15 mouse cellular contexts compared by ENCODE assay signal in the genomic region with DNA sequence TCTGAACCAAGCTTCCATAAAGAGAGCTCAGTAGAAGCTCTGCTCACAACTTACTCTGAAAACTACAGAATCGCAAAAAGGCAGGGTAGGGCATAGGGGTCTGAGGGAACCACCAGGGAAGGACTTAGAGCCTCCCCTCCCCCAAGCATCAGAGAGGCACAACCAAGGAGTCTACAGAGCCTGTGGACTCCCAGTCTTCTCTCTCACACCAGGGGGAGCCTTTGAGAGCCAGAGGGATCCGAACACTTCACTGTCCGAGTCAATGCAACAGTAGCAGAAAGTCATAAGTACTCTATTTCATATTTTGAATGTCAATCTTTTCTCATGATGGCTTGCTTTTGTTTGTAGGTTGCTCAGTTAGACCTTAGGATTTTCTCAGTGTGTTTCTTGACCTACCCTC. TPM values are rescaled to one million over a fixed set of nuclear protein-coding genes. Genes with fewer than 3 reads are reported as not detected.
A peak's percentile ranks its signal among the peaks of the same experiment; 100 is the strongest.
DNase-seq lines count a peak whose midpoint lies in the region; ATAC-seq and TF ChIP-seq lines count a peak whose summit lies in the region.
"Had no signal": no experiment of that assay in that cellular context is flagged by ENCODE, and none has a peak within 500 bp of the region (broad histone marks: within the 10 kb centered on the region; RNA-seq: fewer than 3 reads in every experiment).

No protein-coding gene starts in this region.

- DNase-seq in retina, adult 2 months (ENCODE audit: low read depth, low spot score): peak; percentile 6
- DNase-seq in retina, embryonic 14.5 days (ENCODE audit: low spot score): no peak
- peak; percentile 39 for DNase-seq in ZHBTc4 (ENCODE audit: low read depth, low spot score)
- peak; percentile 10 for DNase-seq in lung, postnatal 36 days
- no peak for DNase-seq in neural tube, embryonic 10.5 days (ENCODE audit: extremely low spot score, low spot score)
- no peak for DNase-seq in layer of hippocampus, adult 18-20 months (ENCODE audit: low spot score in 2 of 2)
- DNase-seq: cerebellum, adult 18-20 months; heart, postnatal 36 days; liver, embryonic 13.5 days; spleen, adult 18-20 months had no signal

- H3K36me3 ChIP-seq in intestine, postnatal 0 days (ENCODE audit: control insufficient read depth, insufficient read depth): no peaks in the 10 kb centered on the region
- H3K36me3 ChIP-seq in intestine, embryonic 15.5 days: no peaks in the 10 kb centered on the region
- H3K36me3 ChIP-seq: G1E; liver, embryonic 13.5 days had no signal

- no peak for ATAC-seq in intestine, postnatal 0 days
- ATAC-seq in intestine, embryonic 15.5 days: no peak
- ATAC-seq: intestine, embryonic 16.5 days had no signal

- no peak overlapping the region for H3K4me3 ChIP-seq in intestine, postnatal 0 days (ENCODE audit: low read depth, low read length)
- no peak overlapping the region for H3K4me3 ChIP-seq in intestine, embryonic 15.5 days (replicated peaks)
- H3K4me3 ChIP-seq: liver, embryonic 13.5 days had no signal

- no peaks in the 10 kb centered on the region for H3K27me3 ChIP-seq in intestine, postnatal 0 days (replicated peaks; ENCODE audit: control insufficient read depth, insufficient read depth, low read length)
- H3K27me3 ChIP-seq in intestine, embryonic 15.5 days (replicated peaks): no peaks in the 10 kb centered on the region
- H3K27me3 ChIP-seq: liver, embryonic 13.5 days had no signal

- no peaks in the 10 kb centered on the region for H3K9me3 ChIP-seq in intestine, postnatal 0 days (ENCODE audit: control insufficient read depth)
- no peaks in the 10 kb centered on the region for H3K9me3 ChIP-seq in intestine, embryonic 15.5 days
- H3K9me3 ChIP-seq: G1E; liver, embryonic 13.5 days had no signal

- WGBS in intestine, postnatal 0 days: 71% methylated on average over 3 of the region's 3 CpGs
- 77% methylated on average over 3 of the region's 3 CpGs for whole genome bisulfite sequencing in intestine, embryonic 15.5 days

- no peak overlapping the region for H3K4me2 ChIP-seq in intestine, postnatal 0 days (replicated peaks; ENCODE audit: low read depth)
- no peak overlapping the region for H3K4me2 ChIP-seq in intestine, embryonic 15.5 days (replicated peaks)
- H3K4me2 ChIP-seq: liver, embryonic 13.5 days had no signal

- no peak overlapping the region for H3K27ac ChIP-seq in intestine, postnatal 0 days (ENCODE audit: low read depth, low read length)
- H3K27ac ChIP-seq in intestine, embryonic 15.5 days: no peak overlapping the region
- H3K27ac ChIP-seq: liver, embryonic 13.5 days had no signal

- H3K9ac ChIP-seq in intestine, postnatal 0 days (ENCODE audit: low read depth, low read length): no peak overlapping the region
- no peak overlapping the region for H3K9ac ChIP-seq in intestine, embryonic 15.5 days
- H3K9ac ChIP-seq: liver, embryonic 13.5 days had no signal

- H3K4me1 ChIP-seq in intestine, postnatal 0 days (replicated peaks; ENCODE audit: control insufficient read depth, insufficient read depth, low read length): no peaks in the 10 kb centered on the region
- no peaks in the 10 kb centered on the region for H3K4me1 ChIP-seq in intestine, embryonic 15.5 days (replicated peaks)
- H3K4me1 ChIP-seq: liver, embryonic 13.5 days had no signal

- TF ChIP-seq CTCF in intestine, postnatal 0 days (IDR thresholded peaks at IDR 0.05; ENCODE audit: low read depth): peak; percentile 65

RNA-seq across cellular contexts. Expression of gene Gm19410, which starts 30.2 kb away (rescaled TPM):
- not detected in 2 replicates for polyA plus RNA-seq in intestine, postnatal 0 days (2015; fragmentation: Nextera tagmentation; extraction: Ambion mirVana)
- polyA plus RNA-seq in intestine, embryonic 15.5 days (2015; fragmentation: Nextera tagmentation; extraction: Ambion mirVana): 0.03 and 0.09 TPM in 2 replicates
- 1 to 10 TPM; 6.0 to 6.5 TPM for total RNA-seq in layer of hippocampus, adult 18-20 months (2021)
- total RNA-seq: G1E had no signal
- polyA plus RNA-seq: forebrain, embryonic 11.5 days; G1E had no signal

Comparison
In these comparisons a context has a peak if more than half of its experiments do, and no peak if none do; other contexts are left out.
1. DNase-seq: peak in retina, adult 2 months (single experiment), ZHBTc4 (single experiment) and lung, postnatal 36 days (single experiment); none in retina, embryonic 14.5 days (single experiment), neural tube, embryonic 10.5 days (single experiment) and layer of hippocampus, adult 18-20 months (0 of 2).